Mouse (Mus musculus) left cerebral cortex, adult 11 months (tissue): ENCODE measurements around the gene Maats1.

Experiments used
- DNase-seq: peaks from one replicate; pipeline ENCODE4 v3.0.0; 2022; ENCODE audit warnings: low spot score

The Maats1 gene

DNA sequence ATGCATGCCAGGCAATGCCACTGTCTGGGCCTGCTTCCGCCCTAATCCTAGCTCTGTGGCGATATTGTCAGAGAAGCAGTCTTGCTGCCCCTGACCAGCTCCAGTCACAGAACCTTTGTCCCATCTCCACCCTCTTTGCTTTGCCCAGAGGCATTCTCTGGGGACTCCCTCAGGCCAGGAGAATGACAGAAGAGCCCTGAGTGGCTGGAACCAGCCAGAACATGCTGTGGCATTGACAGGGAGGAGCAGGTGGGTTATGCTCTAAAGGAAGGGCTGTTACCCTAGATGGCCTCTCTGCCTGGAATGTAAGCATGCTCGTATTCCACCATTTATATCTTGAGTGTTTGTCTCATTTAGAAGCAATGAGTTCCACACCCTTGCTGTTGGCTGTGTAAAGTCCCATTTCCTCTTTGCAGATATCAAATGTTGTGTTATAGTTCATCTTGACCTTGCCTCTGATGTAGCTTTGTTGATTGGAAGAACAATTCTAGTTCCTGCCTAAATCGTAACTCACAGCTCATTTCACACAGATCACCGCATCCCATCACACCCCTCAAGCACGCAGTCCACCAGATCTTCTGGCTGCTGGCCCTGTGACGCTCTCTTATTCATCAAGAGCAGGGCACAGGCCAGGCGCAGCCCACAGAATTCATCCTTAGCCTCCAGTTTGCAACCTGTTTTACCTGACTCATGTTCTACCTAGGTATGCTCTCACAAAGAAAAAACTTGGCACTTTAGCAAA is 28.9 kb upstream of the Maats1 start:
- no peak for DNase-seq

DNA sequence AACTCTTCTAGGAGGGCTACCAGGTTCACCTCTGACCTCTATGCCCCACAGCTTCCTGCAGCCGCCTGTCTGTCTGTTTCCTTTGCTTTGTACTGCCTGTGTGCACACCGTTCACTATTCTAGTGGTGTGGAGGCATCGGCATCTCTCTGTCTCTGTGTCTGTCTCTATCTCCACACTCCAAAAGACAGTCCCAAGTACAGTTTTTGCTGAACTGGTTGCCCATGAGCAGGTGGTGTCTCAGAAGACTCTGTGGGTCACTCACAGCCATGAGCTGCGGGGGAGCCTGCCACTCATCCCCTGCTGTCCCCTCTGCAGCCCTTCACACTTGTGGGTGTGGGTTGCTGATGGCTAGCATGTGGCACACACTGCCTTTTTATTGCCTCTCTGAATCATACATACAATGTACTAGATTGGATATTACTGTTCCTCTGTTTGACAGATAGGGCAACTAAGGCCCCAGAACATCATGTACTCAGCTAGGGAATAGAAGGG is 28.1 kb upstream of the Maats1 start:
- no peak for DNase-seq

DNA sequence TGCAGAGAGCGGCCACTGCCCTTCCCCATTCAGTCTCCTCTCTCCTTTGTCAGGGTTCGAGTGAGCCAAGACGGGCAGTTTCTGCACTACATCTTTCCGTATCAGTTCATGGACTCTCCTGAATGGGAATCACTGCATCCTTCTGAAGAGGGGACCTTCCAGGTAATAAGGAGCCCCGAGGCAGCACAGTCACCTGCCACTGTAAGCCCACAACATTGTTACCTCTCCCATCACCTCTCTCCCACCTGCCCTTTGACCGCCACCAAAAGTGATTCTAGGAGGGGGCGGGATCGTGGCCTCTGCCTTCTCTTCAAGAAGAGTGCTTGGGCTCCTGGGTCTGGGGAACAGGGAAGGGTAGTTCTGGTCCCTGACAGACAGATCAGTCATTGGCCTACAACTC is 27.5 kb upstream of the Maats1 start:
- no peak for DNase-seq

DNA sequence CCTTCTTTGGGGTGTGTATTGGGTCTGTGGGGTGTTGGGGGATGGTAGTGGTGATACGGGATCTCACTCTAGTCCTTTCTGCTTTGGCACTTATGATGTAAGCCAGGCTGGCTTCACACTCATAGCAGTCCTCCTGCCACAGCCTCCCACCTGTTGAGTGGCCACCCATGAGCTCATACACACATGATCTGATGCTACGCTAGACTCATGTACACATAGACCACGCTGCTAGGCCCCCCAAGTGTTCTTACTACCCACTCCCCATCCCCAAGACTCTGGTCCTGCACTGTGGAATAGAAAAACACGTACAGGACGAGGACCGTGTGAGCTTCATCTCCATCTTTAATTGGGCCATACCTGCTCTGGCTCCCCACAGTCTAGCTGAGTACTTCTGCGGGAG is 27.1 kb upstream of the Maats1 start:
- no peak for DNase-seq

DNA sequence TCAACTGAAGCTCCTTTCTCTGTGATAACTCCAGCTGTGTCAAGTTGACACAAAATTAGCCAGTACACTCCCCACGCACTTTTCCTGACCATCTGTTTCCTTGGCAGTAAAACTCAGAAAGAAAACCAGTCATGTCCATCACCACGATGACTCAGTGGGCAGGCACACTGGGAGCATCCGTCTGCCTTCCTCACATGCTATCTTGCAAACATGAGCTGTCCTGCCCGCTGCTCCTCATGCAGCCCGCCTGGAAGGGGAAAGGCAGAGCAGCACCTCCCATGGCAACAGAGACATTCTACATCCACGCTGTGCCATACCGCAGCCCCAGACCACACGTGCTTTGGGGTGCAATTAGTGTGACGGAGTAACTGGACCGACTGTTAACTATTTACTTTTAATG is 26.4 kb upstream of the Maats1 start:
- DNase-seq: peak; percentile 73

DNA sequence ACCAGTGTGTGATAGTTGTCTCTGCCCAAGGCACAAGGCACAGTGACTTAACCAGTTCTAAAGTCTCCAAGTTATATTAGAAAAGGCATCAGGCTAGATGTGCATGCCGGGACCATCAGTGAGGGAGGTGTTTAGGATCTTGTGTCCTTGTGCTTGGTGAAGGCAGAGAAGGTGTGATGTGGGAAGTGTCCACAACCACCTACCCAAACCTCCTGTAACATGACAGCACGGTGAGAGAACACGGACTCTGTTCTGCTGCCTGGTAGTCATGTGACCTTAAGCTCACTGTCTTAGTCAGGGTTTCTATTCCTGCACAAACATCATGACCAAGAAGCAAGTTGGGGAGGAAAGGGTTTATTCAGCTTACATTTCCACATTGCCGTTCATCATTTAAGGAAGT is 24.3 kb upstream of the Maats1 start:
- DNase-seq: no peak

DNA sequence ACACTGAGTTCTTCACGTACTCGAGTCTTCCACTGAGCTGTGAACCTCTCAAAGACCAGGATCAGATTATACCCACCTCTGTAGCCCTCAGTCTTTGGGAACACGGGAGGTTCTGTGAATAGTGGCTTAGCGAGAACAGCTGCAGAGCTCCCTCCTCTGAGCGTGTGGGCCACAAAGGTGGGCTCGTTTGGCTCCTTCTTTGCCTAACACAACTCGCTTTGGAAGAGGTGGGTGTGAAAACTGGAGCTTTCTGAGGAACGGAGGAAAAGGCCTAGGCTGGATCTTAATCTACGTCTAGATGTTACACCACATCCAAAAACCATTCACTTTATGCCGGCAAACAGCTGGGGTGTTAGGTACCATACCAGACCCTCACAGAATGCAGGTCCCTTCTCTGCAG is 23.4 kb upstream of the Maats1 start:
- no peak for DNase-seq

DNA sequence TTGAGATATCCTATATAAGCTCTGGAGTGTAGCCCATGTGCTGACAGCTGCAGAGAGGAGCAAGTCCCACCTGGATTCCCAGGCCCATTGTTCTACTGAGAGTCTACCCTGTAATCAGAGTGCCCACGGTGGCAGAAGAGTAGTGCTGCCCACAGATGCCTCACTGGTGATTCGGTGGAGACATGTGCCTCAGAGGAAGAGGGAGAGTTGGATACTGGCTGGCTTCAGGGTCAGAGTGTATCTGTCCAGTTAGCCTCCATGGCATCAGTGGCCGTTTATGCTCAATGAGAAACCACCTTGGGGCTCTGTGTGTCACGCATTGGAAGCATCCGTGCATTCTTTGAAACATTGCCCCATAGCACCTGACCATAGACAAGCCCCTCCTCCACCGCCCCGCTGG is 21.7 kb upstream of the Maats1 start:
- DNase-seq: no peak

DNA sequence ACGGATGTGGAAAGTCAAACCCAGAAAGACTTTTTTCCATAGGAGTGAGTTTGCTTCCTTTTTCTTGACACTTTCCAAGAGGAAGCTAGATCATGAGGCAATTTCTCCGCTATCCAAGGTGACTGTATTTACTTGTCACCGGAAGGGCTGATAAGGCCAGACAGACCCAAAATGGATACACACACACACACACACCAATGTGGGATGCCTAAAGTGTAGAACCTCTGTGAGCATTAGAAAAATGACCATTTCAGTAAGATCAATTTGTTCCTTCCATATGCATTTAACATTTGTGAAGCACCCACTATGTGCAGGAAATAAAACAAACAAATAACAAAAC is 21.3 kb upstream of the Maats1 start:
- no peak for DNase-seq

DNA sequence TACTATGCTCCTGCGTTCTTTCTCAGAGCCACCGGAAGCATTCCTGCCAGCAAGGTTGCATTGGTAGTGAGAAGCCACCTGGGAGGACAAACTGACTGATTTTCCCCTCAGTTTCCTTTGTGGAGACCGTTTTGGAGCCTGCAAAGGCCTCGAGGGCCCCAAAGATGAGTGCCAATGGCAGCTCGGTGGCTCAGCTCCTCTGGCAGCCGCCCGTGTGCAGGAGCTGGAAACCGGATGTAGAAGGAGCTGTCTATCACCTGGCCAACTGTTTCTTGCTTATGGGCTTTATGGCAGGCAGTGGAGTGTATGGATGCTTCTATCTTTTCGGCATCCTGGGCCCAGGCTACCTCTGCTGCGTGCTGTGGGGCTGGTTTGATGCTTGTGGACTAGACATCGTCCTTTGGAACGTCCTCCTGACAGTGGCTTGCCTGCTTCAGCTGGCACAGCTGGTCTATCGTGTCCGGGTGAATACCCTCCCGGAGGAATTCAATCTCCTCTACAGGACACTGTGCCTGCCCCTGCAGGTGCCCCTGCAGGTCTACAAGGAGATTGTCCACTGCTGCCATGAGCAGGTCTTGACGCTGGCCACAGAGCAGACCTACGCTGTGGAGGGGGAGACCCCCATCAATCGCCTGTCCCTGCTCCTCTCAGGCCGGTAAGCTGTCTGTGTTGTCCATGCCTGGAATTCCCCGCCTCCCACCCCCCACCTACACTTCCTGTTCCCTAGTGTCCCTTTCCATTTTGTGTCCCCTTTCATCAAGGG is 20.7 kb upstream of the Maats1 start:
- DNase-seq: no peak

DNA sequence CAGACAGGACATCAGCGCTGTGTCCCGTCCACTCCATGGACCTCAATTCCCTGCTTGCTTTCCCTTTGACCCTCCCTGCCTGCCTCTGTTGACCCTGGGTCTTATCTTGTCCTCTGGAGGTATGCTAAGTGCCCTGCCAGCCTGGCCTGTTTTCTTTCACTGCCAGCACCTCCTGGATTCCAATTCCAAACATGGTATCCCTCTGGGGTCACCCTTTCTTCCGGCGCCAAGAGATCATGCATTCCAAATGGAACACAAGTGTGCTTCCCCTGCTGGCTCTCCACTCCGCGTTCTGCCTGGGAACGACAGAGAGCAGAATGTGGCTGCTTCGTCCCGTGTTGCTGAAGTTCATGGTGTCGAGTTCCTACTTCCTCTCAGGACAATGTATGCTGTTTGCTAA is 20.0 kb upstream of the Maats1 start, which contains the start of gene Popdc2:
Popdc2 (plus strand) TSS at position 277 of the 400 bp plus-strand sequence.
- DNase-seq: no peak

DNA sequence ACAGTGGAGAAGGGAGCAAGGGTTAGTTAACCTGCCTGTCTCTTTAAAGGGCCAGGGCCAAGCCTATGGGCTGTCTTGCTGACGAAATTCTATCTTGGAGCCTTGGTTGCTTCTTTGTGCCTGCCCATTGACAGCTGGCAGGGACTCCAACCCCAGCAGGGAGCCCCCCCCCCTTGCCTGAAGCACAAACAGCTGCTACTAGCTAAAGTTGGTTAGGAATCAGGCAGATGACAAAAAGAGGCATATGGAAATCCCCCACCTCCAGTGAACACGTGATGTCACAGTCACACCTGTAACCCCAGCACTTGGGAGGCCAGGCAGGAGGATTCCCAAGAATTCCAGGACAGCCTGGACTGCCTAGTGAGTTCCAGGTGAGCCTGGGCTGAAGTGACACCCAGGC is 18.4 kb upstream of the Maats1 start:
- DNase-seq: no peak

DNA sequence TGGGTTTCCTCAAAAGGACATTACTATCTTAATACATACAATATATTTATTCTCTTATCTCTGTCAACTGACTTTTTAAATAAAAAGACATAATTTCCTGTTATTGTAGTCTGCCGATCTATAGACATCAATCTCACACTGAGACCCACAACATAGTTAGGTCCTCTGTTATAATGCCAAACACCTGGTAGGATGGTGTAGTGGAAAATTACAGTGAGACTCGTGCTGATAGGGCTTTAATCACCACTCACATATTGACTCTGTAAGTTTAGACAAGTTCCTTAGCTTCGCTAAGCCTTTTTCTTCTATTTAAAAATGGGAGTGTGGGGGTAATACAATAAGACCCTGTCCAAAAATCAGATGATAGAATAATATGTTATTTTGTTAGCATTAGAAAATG is 17.9 kb upstream of the Maats1 start:
- no peak for DNase-seq

DNA sequence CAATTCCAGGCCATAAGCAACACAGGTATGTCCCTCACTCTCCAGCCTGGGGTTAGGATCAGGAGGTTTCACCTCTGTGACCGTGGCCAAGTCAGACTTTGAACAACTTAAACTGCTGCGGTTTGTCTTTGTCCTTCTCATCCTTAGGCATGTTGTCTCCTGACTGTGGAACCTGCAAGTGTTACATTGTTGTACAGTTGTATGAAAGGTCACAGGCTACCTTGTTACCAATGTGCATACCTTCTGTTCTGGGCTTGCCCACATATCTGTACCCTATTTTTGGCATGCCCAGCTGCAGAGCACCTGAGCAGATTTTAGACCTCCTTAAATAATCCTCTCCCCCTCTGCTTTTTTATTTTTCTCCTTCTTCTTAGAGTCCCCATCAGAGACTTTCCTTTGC is 17.3 kb upstream of the Maats1 start:
- DNase-seq: no peak

DNA sequence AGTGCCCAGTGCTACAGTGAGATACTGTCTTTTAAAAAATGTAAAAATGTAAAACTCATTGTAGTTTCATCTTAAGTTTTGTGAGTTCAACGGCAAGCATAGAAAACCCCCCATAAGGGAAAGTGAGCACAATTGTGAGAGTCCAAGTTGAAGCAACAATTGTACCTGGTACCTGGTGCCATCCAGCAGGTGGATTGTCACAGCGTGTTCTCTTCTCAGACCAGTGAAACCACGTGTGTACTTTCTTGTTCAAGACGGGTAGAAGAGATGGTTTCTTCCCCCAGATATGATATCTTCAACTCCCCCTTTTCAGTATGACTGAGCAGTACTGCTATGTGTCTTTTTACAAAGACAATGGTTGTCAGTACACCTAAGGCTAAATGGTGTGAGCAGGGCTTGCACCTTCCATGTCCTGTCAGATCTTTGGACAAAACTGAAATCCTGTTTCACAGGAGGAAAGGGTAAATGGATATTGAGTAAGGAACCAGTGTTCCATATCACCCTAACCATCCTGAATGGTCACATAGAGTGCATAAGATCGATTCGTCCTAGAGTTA is 16.4 kb upstream of the Maats1 start:
- DNase-seq: no peak

DNA sequence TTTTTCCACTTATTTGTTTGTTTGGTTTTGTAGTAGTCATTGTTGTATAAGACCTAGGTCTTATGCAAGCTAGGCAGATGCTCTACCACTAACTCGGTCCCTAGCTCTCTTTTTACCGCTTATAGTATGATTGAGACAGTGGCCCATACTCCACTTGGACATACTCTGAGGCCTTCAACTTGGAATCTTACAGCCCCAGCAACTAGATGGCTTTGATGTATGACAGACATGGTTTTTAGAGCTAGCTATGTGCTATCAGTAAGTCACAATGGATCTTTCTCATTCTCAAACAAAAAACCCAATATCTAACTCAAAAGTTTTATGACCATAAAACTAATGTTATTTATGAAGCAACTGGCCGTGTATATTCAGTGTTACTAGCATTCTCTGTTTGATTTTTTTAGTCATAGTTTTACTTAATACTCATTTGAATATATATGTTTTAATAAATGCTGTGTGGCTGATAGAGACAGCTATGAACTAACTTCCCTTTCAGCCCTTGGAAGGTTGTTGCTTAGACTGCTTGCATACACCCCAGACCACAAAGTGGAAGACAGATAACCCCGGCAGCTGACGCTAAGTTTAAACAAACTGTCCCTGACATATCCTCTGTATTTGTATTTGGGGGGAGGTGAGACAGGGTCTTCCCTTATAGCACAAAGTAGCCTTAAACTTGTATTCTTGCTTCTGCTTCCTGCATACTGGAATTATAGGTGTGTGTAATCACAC is 12.4 kb upstream of the Maats1 start:
- DNase-seq: no peak

DNA sequence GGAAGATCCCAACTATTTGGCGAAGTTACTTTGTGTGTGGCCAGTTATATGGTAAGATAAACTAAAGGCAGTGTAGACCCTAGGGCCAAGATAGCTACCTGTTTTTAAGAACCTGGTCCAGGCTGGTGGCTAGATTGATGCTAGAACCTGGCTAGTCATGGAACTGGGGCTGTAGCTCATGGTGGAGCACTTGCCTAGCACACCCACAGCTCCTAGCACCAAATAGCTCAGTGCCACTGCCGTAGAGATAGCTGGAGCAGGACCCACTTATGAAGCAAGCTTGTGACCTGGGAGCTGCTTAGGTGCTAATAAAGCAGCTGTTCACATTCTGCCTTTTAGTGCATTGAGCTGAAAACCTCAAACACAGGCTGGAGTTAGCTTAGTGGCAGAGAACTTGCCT is 11.7 kb upstream of the Maats1 start:
- no peak for DNase-seq

DNA sequence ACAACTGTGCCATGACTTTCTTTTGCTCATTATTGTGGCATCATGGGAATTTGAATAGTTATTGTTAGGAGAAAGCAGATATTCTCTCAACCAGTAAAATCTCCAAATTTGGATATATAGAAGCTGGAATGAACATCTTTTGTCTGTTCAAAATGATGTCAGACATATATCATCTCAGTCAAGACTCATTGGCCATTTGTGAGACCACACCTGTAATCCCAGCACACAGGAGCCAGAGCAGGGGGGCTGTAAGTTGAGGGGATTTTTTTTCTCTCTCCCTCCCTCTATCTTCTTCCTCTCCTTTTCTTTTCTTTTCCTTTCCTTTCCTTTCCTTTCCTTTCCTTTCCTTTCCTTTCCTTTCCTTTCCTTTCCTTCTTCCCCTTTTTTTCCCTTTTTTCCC is 10.9 kb upstream of the Maats1 start:
- no peak for DNase-seq

DNA sequence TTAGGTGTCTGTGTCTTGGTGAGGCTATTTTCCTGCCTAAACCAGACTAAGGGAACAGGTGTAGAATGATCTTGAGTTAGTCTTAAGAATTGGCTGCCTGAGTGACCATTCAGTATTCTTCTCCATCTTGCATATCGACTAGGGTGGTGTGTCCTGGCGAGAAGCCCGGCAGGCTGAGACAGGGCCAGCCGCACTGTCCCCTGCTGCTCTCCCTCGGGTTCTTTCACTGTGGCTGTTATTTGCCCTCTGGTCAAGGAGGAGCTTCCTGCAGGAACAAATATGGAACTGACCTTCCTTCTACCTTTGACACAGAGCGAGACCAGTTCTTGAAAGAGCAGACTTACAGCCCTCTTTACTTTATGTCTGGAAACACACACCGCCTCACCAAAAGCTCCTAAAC is 10.1 kb upstream of the Maats1 start:
- DNase-seq: no peak

DNA sequence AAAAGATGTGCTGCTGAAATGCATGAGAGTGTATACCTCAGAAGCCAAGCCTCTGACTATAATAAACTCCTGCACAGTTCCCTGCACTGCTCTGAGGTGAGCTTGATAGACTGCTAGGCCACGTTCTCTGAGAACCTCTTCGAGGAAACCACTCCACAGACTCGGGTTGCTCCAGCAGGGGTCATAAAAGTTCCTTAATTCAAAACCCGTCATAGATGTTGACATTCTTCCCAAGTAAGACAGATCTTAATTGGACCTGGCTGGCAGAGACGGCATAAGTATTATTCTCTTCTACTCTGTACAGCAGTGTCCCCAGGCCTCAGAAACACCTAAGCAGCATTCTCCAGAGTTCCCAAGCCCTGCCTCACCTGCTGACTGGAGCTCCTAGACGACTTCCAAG is 9.0 kb upstream of the Maats1 start:
- no peak for DNase-seq

DNA sequence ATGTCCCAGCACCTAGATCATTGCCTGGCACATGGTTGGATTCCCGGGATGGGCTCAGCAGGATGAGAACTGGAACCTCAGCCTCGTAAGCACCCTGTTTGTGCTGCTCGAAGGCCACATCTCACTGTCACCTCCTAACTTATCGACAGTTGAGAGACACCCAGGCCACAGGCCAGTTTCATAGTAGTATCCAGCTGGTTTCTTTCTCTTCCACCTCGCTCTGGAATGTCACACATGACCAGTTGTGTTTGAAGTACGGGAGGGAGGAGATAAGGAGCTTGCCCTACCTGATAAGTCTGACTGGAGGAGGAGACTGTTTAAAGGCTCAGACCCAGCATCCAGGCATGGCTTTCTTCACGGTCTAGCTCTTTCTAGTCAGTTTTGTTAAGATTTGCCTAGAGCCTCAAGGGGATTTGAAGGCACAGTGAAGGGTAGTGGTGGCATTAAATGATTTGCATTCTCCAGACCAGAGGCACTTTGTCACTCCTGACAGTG is 8.5 kb upstream of the Maats1 start:
- DNase-seq: no peak

DNA sequence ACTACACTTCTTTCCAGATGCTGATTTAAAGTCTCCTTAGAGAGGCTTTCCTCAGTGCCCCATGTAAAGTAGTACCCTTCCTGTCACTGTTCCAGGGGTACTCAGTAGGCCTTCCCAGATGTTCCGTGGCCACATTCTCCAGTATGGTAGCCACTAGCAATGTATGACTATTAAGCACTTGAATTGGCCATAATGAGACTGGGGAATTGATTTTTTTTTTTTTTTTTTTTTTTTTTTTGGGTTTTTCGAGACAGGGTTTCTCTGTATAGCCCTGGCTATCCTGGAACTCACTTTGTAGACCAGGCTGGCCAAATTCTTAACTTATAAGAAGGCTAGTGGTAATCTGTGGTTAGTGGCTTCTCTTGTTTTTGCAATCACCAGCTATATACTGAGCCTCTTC is 7.9 kb upstream of the Maats1 start:
- no peak for DNase-seq
